Mouse (Mus musculus) brain, embryonic 14.5 days (tissue): Measurements from ENCODE around the gene Gas1.

Experiments used
- CTCF ChIP-seq: fragments of 200-500 bp; IDR thresholded peaks from 2 replicates; pipeline ENCODE4 v1.5.1; 2012; ENCODE audit warnings: inconsistent platforms, mild to moderate bottlenecking, moderate library complexity, borderline replicate concordance; ENCODE audit not compliant: insufficient read depth, insufficient read length; ENCODE audit errors: extremely low read depth
- POLR2A ChIP-seq: fragments of 200-500 bp; IDR thresholded peaks from 2 replicates; pipeline ENCODE4 v1.6.1; 2012; ENCODE audit warnings: mild to moderate bottlenecking, inconsistent platforms, borderline replicate concordance; ENCODE audit not compliant: poor library complexity, insufficient read depth, insufficient read length, severe bottlenecking; ENCODE audit errors: extremely low read depth

GRCm38 (mm10) chr13:60182346-60182745 is 5.2 kb upstream of the Gas1 start:
- TF ChIP-seq POLR2A (no peak), CTCF (no peak)
